Mouse (Mus musculus) brain, embryonic 14.5 days (tissue): ENCODE measurements around the gene Nup50.

Experiments used
- CTCF ChIP-seq: fragments of 200-500 bp; IDR thresholded peaks from 2 replicates; pipeline ENCODE4 v1.5.1; 2012; ENCODE audit warnings: inconsistent platforms, mild to moderate bottlenecking, moderate library complexity, borderline replicate concordance; ENCODE audit not compliant: insufficient read depth, insufficient read length; ENCODE audit errors: extremely low read depth
- POLR2A ChIP-seq: fragments of 200-500 bp; IDR thresholded peaks from 2 replicates; pipeline ENCODE4 v1.6.1; 2012; ENCODE audit warnings: mild to moderate bottlenecking, inconsistent platforms, borderline replicate concordance; ENCODE audit not compliant: poor library complexity, insufficient read depth, insufficient read length, severe bottlenecking; ENCODE audit errors: extremely low read depth

DNA sequence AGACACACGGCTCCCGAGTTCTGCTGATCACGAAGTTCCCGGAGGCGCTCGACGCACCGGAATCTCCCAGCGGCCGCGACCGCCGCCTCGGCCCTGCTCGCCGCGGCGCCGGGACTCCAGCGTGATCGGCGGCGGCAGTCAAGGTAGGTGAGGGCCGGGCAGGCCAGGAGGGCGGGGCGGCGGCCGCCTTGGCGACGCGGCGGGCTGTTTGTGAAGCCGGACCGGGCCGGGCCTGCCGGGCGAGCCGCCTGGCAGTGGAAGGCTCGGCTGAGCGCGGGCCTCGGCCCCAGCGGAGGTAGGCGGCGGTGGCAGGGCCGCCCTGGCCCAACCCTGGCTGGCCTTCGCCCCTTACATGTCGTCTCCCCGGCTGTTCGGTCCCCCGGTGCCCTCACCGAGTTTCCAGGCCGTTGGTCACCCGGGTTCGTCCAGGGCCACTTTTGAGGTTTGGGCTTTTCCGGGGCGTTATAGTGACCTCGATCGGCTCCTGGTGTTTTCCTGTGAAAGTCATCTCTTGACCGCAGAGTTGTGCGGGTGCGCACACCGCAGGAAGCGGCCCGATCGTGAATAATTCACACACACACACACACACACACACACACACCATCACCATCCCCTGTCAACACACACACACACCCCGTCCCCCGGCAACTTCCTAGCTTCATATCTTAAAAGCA is 434 bp downstream of the Nup50 start:
- TF ChIP-seq CTCF: no peak
- no peak for TF ChIP-seq POLR2A
